Mouse (Mus musculus): ENCODE results near the gene Nlgn1. TPM values are rescaled to one million over a fixed set of nuclear protein-coding genes. Genes with fewer than 3 reads are reported as not detected.

Nlgn1 gene
- polyA plus RNA-seq, 1 experiment from 2014 or later: 19.1 TPM

DNA sequence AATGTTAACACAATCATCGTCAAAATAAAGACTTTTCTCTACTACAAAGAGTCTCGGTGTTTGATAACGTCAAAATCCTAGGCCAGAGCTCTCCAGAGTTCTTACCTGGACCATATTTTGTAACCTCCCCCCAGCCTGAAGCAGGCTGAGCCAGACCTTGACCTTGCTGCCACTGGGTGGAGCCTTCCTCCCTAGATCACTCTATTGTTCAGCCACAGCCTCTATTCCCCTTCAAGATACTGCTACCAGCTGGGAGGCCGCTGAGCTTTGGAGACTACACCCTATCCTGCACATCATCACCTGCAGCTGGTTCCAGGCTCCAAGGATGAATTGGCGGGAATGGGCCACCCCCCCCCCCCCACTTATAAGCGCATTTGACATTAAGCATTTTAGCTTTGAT lies 881.8 kb downstream of the Nlgn1 start:
- no peak for ATAC-seq (ENCODE audit: low FRiP score)
- Histone ChIP-seq H3K4me1 (replicated peaks) (no peaks in the 10 kb centered on the region; the same call in 1 of the 2 replicates), H3K9me3 (no peaks in the 10 kb centered on the region), H3K9ac (no peak overlapping the region), H3K4me2 (no peak overlapping the region), H3K36me3 (no peaks in the 10 kb centered on the region), H3K4me3 (no peak overlapping the region), H3K27ac (no peak overlapping the region), H3K27me3 (no peaks in the 10 kb centered on the region)
- 70% methylated on average over 6 of the region's 6 CpGs for WGBS

DNA sequence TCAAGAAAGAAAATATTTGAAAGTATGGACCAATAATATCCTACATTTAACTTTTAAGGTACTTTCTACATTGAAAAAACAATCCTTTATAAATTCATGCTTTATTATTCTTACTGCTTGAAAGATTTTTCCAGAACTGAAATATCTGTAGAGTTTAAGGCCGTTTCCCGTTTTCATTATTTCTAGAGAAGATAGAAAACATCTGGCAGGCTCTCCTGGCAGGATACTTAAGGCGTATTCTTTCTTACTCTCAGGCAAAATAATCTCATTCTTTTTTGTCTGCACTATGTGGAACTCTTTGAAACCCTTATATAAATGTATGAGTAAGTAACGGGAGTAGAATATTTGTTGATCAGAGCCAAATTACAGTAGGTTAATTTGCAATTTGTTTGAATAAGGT lies 882.9 kb downstream of the Nlgn1 start:
- no peak overlapping the region for H3K4me3 ChIP-seq
- H3K9ac ChIP-seq: no peak overlapping the region
- no peaks in the 10 kb centered on the region for H3K36me3 ChIP-seq
- no peak overlapping the region for H3K27ac ChIP-seq
- H3K4me2 ChIP-seq: no peak overlapping the region
- 82% methylated on average over 4 of the region's 4 CpGs for WGBS
- H3K9me3 ChIP-seq: no peaks in the 10 kb centered on the region
- no peak for ATAC-seq (ENCODE audit: low FRiP score)
- H3K4me1 ChIP-seq (replicated peaks): no peaks in the 10 kb centered on the region; the same call in 1 of the 2 replicates
- H3K27me3 ChIP-seq: no peaks in the 10 kb centered on the region

DNA sequence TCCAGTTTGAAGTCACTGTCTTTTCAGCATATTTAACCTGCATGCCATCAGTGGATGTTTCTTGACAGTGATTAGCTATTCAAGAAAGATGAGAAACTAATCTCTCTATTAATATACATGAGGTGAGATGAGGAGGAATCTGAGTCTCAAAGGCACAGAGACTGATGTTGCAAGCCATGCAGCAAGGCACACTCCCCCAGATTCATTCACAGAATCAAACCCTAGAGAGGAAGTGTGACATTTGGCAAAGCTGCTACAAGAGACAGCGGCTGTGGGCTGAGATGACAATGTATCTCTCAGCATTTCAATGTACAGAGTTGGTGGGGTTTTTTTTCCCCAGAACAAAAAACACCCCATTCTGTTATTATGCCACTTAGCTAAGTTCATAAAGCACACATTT lies 885.1 kb downstream of the Nlgn1 start:
- no peaks in the 10 kb centered on the region for H3K27me3 ChIP-seq
- WGBS: 62% methylated on average over 1 of the region's 1 CpGs
- H3K36me3 ChIP-seq: no peaks in the 10 kb centered on the region
- H3K4me3 ChIP-seq: no peak overlapping the region
- H3K9me3 ChIP-seq: no peaks in the 10 kb centered on the region
- no peak overlapping the region for H3K4me2 ChIP-seq
- H3K9ac ChIP-seq: no peak overlapping the region
- ATAC-seq (ENCODE audit: low FRiP score): no peak; the same call in 1 of the 2 replicates
- H3K4me1 ChIP-seq (replicated peaks): no peaks in the 10 kb centered on the region; the same call in 1 of the 2 replicates
- H3K27ac ChIP-seq: 0 out of 2 replicates have a peak overlapping the region, but pooled peaks have one; percentile 6

DNA sequence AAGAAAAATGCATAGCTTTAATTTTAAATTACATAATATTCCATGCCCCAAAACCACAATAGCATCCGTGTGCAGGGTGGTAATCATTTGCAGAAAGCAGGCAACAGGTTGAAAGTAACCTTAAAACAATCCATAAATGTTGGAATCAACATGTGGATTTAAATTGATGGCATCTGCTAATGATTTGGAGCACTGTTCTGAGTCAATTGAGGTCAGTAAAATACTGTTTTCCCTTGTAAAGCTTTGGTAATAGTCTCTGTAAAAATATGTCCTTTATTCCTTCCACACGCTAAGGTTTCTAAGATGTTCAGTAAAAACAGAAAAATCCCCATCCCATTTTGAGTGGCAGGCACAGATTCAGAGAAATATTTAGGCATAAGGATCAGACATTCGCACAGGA lies 888.6 kb downstream of the Nlgn1 start:
- H3K36me3 ChIP-seq: no peaks in the 10 kb centered on the region
- H3K9ac ChIP-seq: no peak overlapping the region
- no peaks in the 10 kb centered on the region for H3K9me3 ChIP-seq
- H3K4me2 ChIP-seq: no peak overlapping the region
- no peaks in the 10 kb centered on the region for H3K27me3 ChIP-seq
- no peak for ATAC-seq (ENCODE audit: low FRiP score)
- WGBS: 81% methylated on average over 3 of the region's 3 CpGs
- H3K4me3 ChIP-seq: no peak overlapping the region
- no peaks in the 10 kb centered on the region; the same call in 1 of the 2 replicates for H3K4me1 ChIP-seq (replicated peaks)
- H3K27ac ChIP-seq: no peak overlapping the region

DNA sequence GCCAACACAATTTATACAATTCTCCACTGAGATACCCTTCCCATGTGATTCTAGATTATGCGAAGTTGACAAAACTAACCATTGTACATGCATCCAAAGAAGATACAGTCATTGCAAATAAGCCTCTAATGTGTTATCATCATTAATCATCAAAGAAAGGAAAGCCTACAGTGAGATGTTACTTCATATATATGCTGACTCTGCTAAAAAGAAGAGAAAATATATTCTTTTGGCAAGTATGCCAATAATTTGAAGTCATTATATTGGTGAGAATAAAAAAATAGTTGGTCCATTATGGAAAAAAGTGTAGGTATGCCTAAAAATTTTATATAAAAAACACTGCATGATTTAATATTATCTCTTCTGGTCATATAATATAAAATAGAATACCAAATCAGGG lies 889.6 kb downstream of the Nlgn1 start:
- Histone ChIP-seq H3K4me1 (replicated peaks) (no peaks in the 10 kb centered on the region; the same call in 1 of the 2 replicates), H3K9ac (no peak overlapping the region), H3K4me3 (no peak overlapping the region), H3K4me2 (no peak overlapping the region), H3K36me3 (no peaks in the 10 kb centered on the region), H3K9me3 (no peaks in the 10 kb centered on the region), H3K27me3 (no peaks in the 10 kb centered on the region), H3K27ac (no peak overlapping the region)
- no peak for ATAC-seq (ENCODE audit: low FRiP score)
- WGBS: 93% methylated on average over 1 of the region's 1 CpGs

DNA sequence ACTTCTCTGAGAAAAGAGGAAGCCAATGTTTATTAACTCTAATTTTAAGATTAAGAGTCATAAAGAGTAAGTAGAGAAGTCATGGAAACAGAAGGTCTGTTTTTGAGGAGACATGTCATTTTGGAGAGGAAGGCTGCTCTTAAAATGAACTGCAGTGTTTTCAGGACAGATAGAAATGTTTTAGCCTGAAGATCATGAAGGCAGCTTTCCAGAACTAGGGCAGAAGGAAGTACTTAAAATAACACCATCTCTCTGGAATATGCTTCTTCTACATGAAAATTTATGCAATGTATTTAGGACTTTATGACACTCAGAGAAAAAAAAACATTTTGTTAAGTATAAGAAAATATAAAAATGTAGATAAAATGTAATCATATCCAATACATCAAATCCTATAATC lies 905.3 kb downstream of the Nlgn1 start:
- H3K4me3 ChIP-seq: no peak overlapping the region
- no peak overlapping the region for H3K27ac ChIP-seq
- ATAC-seq (ENCODE audit: low FRiP score): no peak
- no peaks in the 10 kb centered on the region for H3K36me3 ChIP-seq
- no peak overlapping the region for H3K9ac ChIP-seq
- H3K9me3 ChIP-seq: no peaks in the 10 kb centered on the region
- H3K4me2 ChIP-seq: no peak overlapping the region
- no peaks in the 10 kb centered on the region for H3K27me3 ChIP-seq
- no peaks in the 10 kb centered on the region for H3K4me1 ChIP-seq (replicated peaks)

DNA sequence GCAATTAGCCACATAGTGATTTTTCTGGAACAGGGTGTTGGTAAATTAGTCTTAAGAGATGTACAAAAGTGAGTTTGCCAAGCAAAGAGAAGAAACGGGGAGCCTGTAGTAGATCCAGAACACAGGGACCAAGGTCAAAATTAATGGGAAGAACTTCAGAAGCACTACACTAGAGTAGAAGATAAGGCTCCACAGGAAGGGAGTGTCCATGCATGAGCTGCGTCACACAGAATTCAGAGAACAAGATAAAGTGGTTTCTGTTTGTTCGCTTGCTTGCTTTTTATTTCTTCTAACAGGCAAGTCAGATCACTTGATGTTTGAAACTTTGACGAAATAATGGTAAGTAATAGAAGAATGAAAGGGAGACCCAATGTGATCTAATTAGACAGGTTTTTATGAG lies 920.3 kb downstream of the Nlgn1 start:
- Histone ChIP-seq H3K27ac (no peak overlapping the region), H3K27me3 (no peaks in the 10 kb centered on the region), H3K4me1 (replicated peaks) (no peaks in the 10 kb centered on the region), H3K4me2 (no peak overlapping the region), H3K36me3 (no peaks in the 10 kb centered on the region), H3K9ac (no peak overlapping the region), H3K4me3 (no peak overlapping the region), H3K9me3 (no peaks in the 10 kb centered on the region)
- WGBS: 93% methylated on average over 4 of the region's 4 CpGs
- ATAC-seq (ENCODE audit: low FRiP score): no peak
